Mouse (Mus musculus): Measurements from ENCODE around the gene Bmp2k.

Gene Bmp2k

GRCm38 (mm10) chr5:97055511-97056068, 58.1 kb downstream of the Bmp2k start:
- DNase-seq (ENCODE audit: low read depth, low spot score): peak; percentile 71

- no peak for DNase-seq (ENCODE audit: low read depth, low spot score)
Measured at GRCm38 (mm10) chr5:97056359-97056758, 58.9 kb downstream of the Bmp2k start.

GRCm38 (mm10) chr5:97056791-97057450, 59.4 kb downstream of the Bmp2k start:
- DNase-seq (ENCODE audit: low read depth, low spot score): no peak

GRCm38 (mm10) chr5:97060864-97061263, 63.4 kb downstream of the Bmp2k start:
- DNase-seq (ENCODE audit: low read depth, low spot score): no peak

GRCm38 (mm10) chr5:97062041-97062440, 64.6 kb downstream of the Bmp2k start:
- DNase-seq (ENCODE audit: low read depth, low spot score): peak; percentile 19

- no peak for DNase-seq (ENCODE audit: low read depth, low spot score)
Measured at GRCm38 (mm10) chr5:97065746-97066145, 68.3 kb downstream of the Bmp2k start.

GRCm38 (mm10) chr5:97075476-97076151, 78.1 kb downstream of the Bmp2k start:
- DNase-seq (ENCODE audit: low read depth, low spot score): no peak

- DNase-seq (ENCODE audit: low read depth, low spot score): no peak
Measured at GRCm38 (mm10) chr5:97076167-97076566, 78.7 kb downstream of the Bmp2k start.

- no peak for DNase-seq (ENCODE audit: low read depth, low spot score)
Measured at GRCm38 (mm10) chr5:97077676-97078075, 80.2 kb downstream of the Bmp2k start.

GRCm38 (mm10) chr5:97078641-97079040, 81.2 kb downstream of the Bmp2k start:
- DNase-seq (ENCODE audit: low read depth, low spot score): no peak

- no peak for DNase-seq (ENCODE audit: low read depth, low spot score)
Measured at GRCm38 (mm10) chr5:97081481-97081880, 84.0 kb downstream of the Bmp2k start.

GRCm38 (mm10) chr5:97083701-97084100, 86.2 kb downstream of the Bmp2k start:
- no peak for DNase-seq (ENCODE audit: low read depth, low spot score)

- no peak for DNase-seq (ENCODE audit: low read depth, low spot score)
Measured at GRCm38 (mm10) chr5:97084541-97084940, 87.1 kb downstream of the Bmp2k start.

GRCm38 (mm10) chr5:97085071-97085470, 87.6 kb downstream of the Bmp2k start:
- DNase-seq (ENCODE audit: low read depth, low spot score): no peak

GRCm38 (mm10) chr5:97087030-97087630, 89.6 kb downstream of the Bmp2k start:
- no peak for DNase-seq (ENCODE audit: low read depth, low spot score)

GRCm38 (mm10) chr5:97087746-97088145, 90.3 kb downstream of the Bmp2k start:
- no peak for DNase-seq (ENCODE audit: low read depth, low spot score)

GRCm38 (mm10) chr5:97088231-97088630, 90.7 kb downstream of the Bmp2k start:
- no peak for DNase-seq (ENCODE audit: low read depth, low spot score)

- DNase-seq (ENCODE audit: low read depth, low spot score): no peak
Measured at GRCm38 (mm10) chr5:97089426-97089825, 91.9 kb downstream of the Bmp2k start.

- no peak for DNase-seq (ENCODE audit: low read depth, low spot score)
Measured at GRCm38 (mm10) chr5:97090034-97090784, 92.7 kb downstream of the Bmp2k start.

- no peak for DNase-seq (ENCODE audit: low read depth, low spot score)
Measured at GRCm38 (mm10) chr5:97092970-97093369, 95.5 kb downstream of the Bmp2k start.

GRCm38 (mm10) chr5:97095335-97095734, 97.8 kb downstream of the Bmp2k start:
- DNase-seq (ENCODE audit: low read depth, low spot score): no peak

GRCm38 (mm10) chr5:97097631-97098041, 100.1 kb downstream of the Bmp2k start:
- DNase-seq (ENCODE audit: low read depth, low spot score): no peak
